Comparison of ENCODE assay signal across 25 mouse cellular contexts in the genomic region with DNA sequence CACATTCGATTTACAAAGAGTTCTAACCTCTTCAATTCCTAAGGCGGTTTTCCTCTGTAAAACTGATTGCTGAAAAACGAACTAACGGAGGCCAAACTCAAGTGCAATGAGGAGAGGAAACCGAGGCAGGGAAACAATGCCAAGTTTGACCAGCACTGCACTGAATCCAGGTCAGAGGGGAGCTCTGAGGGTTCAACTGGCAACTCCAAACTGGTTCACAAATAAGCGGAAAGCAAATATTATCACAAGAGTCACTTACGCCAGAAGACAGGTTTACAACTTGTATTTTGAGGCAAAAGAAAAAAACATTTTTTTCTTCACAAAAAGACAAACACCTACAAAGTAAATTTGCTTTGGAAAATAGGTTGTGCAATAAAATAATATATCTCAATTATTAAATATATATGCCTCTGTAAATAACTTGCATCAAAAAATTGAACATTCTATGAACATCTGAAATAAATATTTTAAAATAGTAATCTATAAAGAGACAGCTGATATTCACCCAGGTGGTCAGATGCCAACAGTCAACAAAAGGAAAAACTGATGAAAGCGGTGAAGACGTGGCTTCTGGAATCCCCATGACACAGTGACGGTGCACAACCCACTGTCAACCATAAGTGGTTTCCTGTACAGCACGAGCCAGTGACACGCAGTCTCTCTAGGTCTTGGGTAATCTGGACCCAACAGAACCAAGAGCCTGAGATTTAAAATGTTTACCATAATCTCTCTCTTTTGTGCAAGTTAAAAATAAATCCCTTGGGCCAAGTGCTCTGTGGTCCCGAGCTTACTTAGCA.
"Had no signal": no experiment of that assay in that cellular context is flagged by ENCODE, and none has a peak within 500 bp of the region (broad histone marks: within the 10 kb centered on the region; RNA-seq: fewer than 3 reads in every experiment).

No protein-coding gene starts in this region.

- H3K27me3 ChIP-seq: heart, embryonic 12.5 days; hindbrain, embryonic 13.5 days; hindbrain, embryonic 15.5 days; intestine, embryonic 15.5 days; limb, embryonic 13.5 days; limb, embryonic 15.5 days; liver, embryonic 13.5 days; liver, embryonic 15.5 days had no signal

- H3K4me1 ChIP-seq: hindbrain, embryonic 13.5 days; hindbrain, embryonic 15.5 days; limb, embryonic 15.5 days; liver, embryonic 13.5 days; liver, embryonic 15.5 days had no signal

- H3K4me2 ChIP-seq: heart, embryonic 12.5 days; hindbrain, embryonic 13.5 days; hindbrain, embryonic 15.5 days; intestine, embryonic 15.5 days; limb, embryonic 13.5 days; limb, embryonic 15.5 days; liver, embryonic 11.5 days; liver, embryonic 13.5 days; liver, embryonic 15.5 days had no signal

- DNase-seq: gastrocnemius, postnatal 14 days; gastrocnemius, postnatal 36 days; heart, adult 18-20 months; heart, postnatal 14 days; heart, postnatal 36 days; kidney, adult 18-20 months; kidney, adult 8-10 months; kidney, postnatal 10 days; kidney, postnatal 25 days; kidney, postnatal 4 days; layer of hippocampus, adult 9-11 months; layer of hippocampus, postnatal 36 days; left cerebral cortex, postnatal 4 days; liver, embryonic 13.5 days; lung, adult 18-20 months had no signal

- H3K9ac ChIP-seq: heart, embryonic 12.5 days; hindbrain, embryonic 13.5 days; hindbrain, embryonic 15.5 days; intestine, embryonic 15.5 days; limb, embryonic 13.5 days; limb, embryonic 15.5 days; liver, embryonic 13.5 days; liver, embryonic 15.5 days had no signal

- ATAC-seq: hindbrain, postnatal 0 days; intestine, embryonic 15.5 days; intestine, postnatal 0 days had no signal

- H3K4me3 ChIP-seq: heart, embryonic 12.5 days; hindbrain, embryonic 13.5 days; hindbrain, embryonic 15.5 days; intestine, embryonic 15.5 days; limb, embryonic 13.5 days; limb, embryonic 15.5 days; liver, embryonic 13.5 days; liver, embryonic 15.5 days had no signal

- H3K9me3 ChIP-seq: heart, embryonic 12.5 days; hindbrain, embryonic 15.5 days; intestine, embryonic 15.5 days; limb, embryonic 13.5 days; limb, embryonic 15.5 days; liver, embryonic 13.5 days; liver, embryonic 15.5 days had no signal

- H3K36me3 ChIP-seq: heart, embryonic 12.5 days; hindbrain, embryonic 13.5 days; hindbrain, embryonic 15.5 days; intestine, embryonic 15.5 days; limb, embryonic 13.5 days; limb, embryonic 15.5 days; liver, embryonic 13.5 days; liver, embryonic 15.5 days had no signal

- H3K27ac ChIP-seq: hindbrain, embryonic 13.5 days; hindbrain, embryonic 15.5 days; hindbrain, postnatal 0 days; intestine, embryonic 15.5 days; limb, embryonic 13.5 days; limb, embryonic 15.5 days; liver, embryonic 13.5 days; liver, embryonic 15.5 days had no signal
